Mouse (Mus musculus) cerebellum, adult 9-11 months (tissue): ENCODE data around the gene Fuom.

Experiments
- DNase-seq: peaks from one replicate; pipeline ENCODE4 v3.0.0; 2022

Fuom gene

GRCm38 (mm10) chr7:140098466-140098865 lies 3.8 kb downstream of the Fuom start:
- DNase-seq, result no peak

GRCm38 (mm10) chr7:140096055-140096454 lies 6.2 kb downstream of the Fuom start:
- no peak for DNase-seq

- DNase-seq, result no peak
Measured at GRCm38 (mm10) chr7:140095556-140095955, 6.7 kb downstream of the Fuom start.

GRCm38 (mm10) chr7:140094954-140095353 lies 7.3 kb downstream of the Fuom start:
- no peak for DNase-seq

- no peak for DNase-seq
Measured at GRCm38 (mm10) chr7:140092924-140093528, 9.2 kb downstream of the Fuom start, which contains the start of gene Prap1. Gene Prap1 (plus strand): TSS chr7:140093395.

GRCm38 (mm10) chr7:140090601-140091000 lies 11.6 kb downstream of the Fuom start:
- DNase-seq, result no peak

GRCm38 (mm10) chr7:140082242-140082678 lies 20.0 kb downstream of the Fuom start, which contains the start of gene Caly:
Gene Caly (minus strand): TSS chr7:140082548.
- DNase-seq, result peak; percentile 85

GRCm38 (mm10) chr7:140081408-140082241 lies 20.6 kb downstream of the Fuom start:
- peak; percentile 71 for DNase-seq

- peak; percentile 94 for DNase-seq
Measured at GRCm38 (mm10) chr7:140080503-140081156, 21.6 kb downstream of the Fuom start.

GRCm38 (mm10) chr7:140078711-140079110 lies 23.5 kb downstream of the Fuom start:
- DNase-seq, result peak; percentile 80

- DNase-seq, result no peak
Measured at GRCm38 (mm10) chr7:140077698-140078097, 24.5 kb downstream of the Fuom start.

GRCm38 (mm10) chr7:140070042-140070711 lies 32.1 kb downstream of the Fuom start:
- no peak for DNase-seq

- no peak for DNase-seq
Measured at GRCm38 (mm10) chr7:140067397-140067796, 34.8 kb downstream of the Fuom start.

- peak; percentile 58 for DNase-seq
Measured at GRCm38 (mm10) chr7:140063092-140063491, 39.1 kb downstream of the Fuom start.

GRCm38 (mm10) chr7:140062307-140062706 lies 39.9 kb downstream of the Fuom start:
- DNase-seq, result no peak

GRCm38 (mm10) chr7:140061832-140062130 lies 40.5 kb downstream of the Fuom start:
- DNase-seq, result no peak

GRCm38 (mm10) chr7:140060936-140061831 lies 41.1 kb downstream of the Fuom start:
- no peak for DNase-seq

GRCm38 (mm10) chr7:140059601-140060000 lies 42.6 kb downstream of the Fuom start:
- no peak for DNase-seq

- no peak for DNase-seq
Measured at GRCm38 (mm10) chr7:140058528-140058927, 43.7 kb downstream of the Fuom start.

GRCm38 (mm10) chr7:140057413-140058407 lies 44.5 kb downstream of the Fuom start:
- DNase-seq, result no peak

GRCm38 (mm10) chr7:140054124-140054523 lies 48.1 kb downstream of the Fuom start:
- DNase-seq, result no peak
